Mouse (Mus musculus) fat pad, adult 2 months (tissue): ENCODE measurements around the gene Ubr3.

Source experiments
- DNase-seq: peaks from one replicate; pipeline ENCODE4 v3.0.0-alpha.2; 2011; ENCODE audit warnings: low read depth, low spot score; ENCODE audit errors: extremely low read depth

The Ubr3 gene

GRCm38 (mm10) chr2:69897039-69897617 lies at the start of gene Ubr3:
Ubr3 (plus strand) TSS chr2:69897246.
- peak; percentile 30 for DNase-seq

- no peak for DNase-seq
Measured at GRCm38 (mm10) chr2:69849215-69849614, 47.8 kb upstream of the Ubr3 start.

- no peak for DNase-seq
Measured at GRCm38 (mm10) chr2:69851427-69852058, 45.5 kb upstream of the Ubr3 start.

GRCm38 (mm10) chr2:69856392-69856791 lies 40.7 kb upstream of the Ubr3 start:
- DNase-seq = no peak

- no peak for DNase-seq
Measured at GRCm38 (mm10) chr2:69857882-69858281, 39.2 kb upstream of the Ubr3 start.

GRCm38 (mm10) chr2:69860972-69861452 lies 36.0 kb upstream of the Ubr3 start:
- DNase-seq = no peak

GRCm38 (mm10) chr2:69861485-69862091 lies 35.5 kb upstream of the Ubr3 start, which contains the start of gene Ssb:
Ssb (plus strand) TSS chr2:69861562.
- no peak for DNase-seq

- DNase-seq = no peak
Measured at GRCm38 (mm10) chr2:69862117-69862657, 34.9 kb upstream of the Ubr3 start.

- DNase-seq = no peak
Measured at GRCm38 (mm10) chr2:69883990-69884391, 13.1 kb upstream of the Ubr3 start.

GRCm38 (mm10) chr2:69884581-69884980 lies 12.5 kb upstream of the Ubr3 start:
- no peak for DNase-seq

GRCm38 (mm10) chr2:69885050-69885449 lies 12.0 kb upstream of the Ubr3 start:
- DNase-seq = no peak

GRCm38 (mm10) chr2:69885451-69886305 lies 11.4 kb upstream of the Ubr3 start, which contains the start of gene Mettl5:
Mettl5 (minus strand) TSS chr2:69885615.
- DNase-seq = no peak

- no peak for DNase-seq
Measured at GRCm38 (mm10) chr2:69888957-69889356, 8.1 kb upstream of the Ubr3 start.

- DNase-seq = no peak
Measured at GRCm38 (mm10) chr2:69890843-69891242, 6.2 kb upstream of the Ubr3 start.

GRCm38 (mm10) chr2:69893145-69893544 lies 3.9 kb upstream of the Ubr3 start:
- no peak for DNase-seq

- DNase-seq = no peak
Measured at GRCm38 (mm10) chr2:69893891-69894290, 3.2 kb upstream of the Ubr3 start.

GRCm38 (mm10) chr2:69895502-69896223 lies 1.4 kb upstream of the Ubr3 start:
- DNase-seq = no peak

GRCm38 (mm10) chr2:69896224-69896581 lies 843 bp upstream of the Ubr3 start:
- no peak for DNase-seq

- DNase-seq = no peak
Measured at GRCm38 (mm10) chr2:69897618-69898575, 851 bp downstream of the Ubr3 start.
